Mouse (Mus musculus) cortical plate, adult 2 months (tissue): ENCODE results near the gene Myo1f.

Experiments used
- CTCF ChIP-seq: fragments of 200-500 bp; IDR thresholded peaks from 2 replicates; pipeline ENCODE4 v1.5.1; 2011; ENCODE audit warnings: mild to moderate bottlenecking, control low read depth, low read length; ENCODE audit not compliant: insufficient read depth; ENCODE audit errors: extremely low read depth
- POLR2A ChIP-seq: fragments of 200-500 bp; IDR thresholded peaks from 2 replicates; pipeline ENCODE4 v1.6.1; 2011; ENCODE audit warnings: mild to moderate bottlenecking, low read length, control low read depth; ENCODE audit not compliant: insufficient read depth; ENCODE audit errors: extremely low read depth

- no peak for TF ChIP-seq POLR2A
- no peak for TF ChIP-seq CTCF
These were observed 45.3 kb upstream of the Myo1f start for GRCm38 (mm10) chr17:33510172-33510571.
